Mouse (Mus musculus) small intestine, adult 2 months (tissue): Measurements from ENCODE around the gene Afdn.

Experiments
- CTCF ChIP-seq: fragments of 200-500 bp; IDR thresholded peaks from 2 replicates; pipeline ENCODE4 v1.5.1; 2012; ENCODE audit warnings: low read depth, mild to moderate bottlenecking, control low read depth, inconsistent platforms, low read length, moderate library complexity, mixed read lengths; ENCODE audit not compliant: insufficient replicate concordance, insufficient read length; ENCODE audit errors: extremely low read depth
- POLR2A ChIP-seq: fragments of 200-500 bp; IDR thresholded peaks from 2 replicates; pipeline ENCODE4 v1.6.1; 2012; ENCODE audit warnings: low read depth, mild to moderate bottlenecking, control low read depth, inconsistent platforms, low read length, moderate library complexity

DNA sequence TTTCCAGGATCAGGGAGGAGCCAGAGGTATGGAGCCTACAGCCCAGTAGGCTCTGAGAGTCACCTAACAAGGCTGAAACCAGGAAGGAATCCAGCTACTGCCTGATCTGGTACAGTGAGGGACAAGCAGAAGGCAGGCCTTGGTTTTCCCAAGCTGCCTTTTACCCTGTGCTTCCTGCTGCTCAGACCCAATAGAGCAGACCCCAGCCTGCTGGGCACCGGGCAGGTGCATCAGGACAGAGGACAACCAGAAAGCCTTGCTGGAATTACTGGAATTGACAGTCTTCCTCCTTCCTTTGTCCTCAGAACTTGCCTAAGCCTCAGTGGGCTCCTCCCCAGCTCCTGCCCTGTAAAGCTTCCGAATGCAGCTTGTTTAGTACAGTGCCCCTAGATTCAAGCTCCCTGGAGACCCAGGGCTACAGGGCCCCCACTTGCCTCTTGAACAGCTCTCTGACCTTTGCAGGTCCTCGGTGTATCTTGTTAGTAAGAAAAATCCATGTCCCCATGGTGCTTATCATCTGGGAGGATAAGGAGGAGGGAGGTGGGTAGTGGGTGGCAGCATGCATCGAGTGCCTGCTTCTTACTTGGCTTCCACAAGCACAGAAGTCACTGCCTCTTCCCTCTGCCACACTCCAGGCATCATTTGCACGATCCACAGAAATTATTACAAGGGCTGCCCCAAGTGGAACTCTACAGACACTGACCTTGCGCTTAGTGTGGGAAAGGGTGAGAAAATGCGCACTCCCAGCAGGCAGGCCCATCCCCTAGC lies 17.2 kb upstream of the Afdn start:
- TF ChIP-seq CTCF (no peak), POLR2A (no peak)
